Mouse (Mus musculus): ENCODE data around the gene Fam20a. TPM values are rescaled to one million over a fixed set of nuclear protein-coding genes. Genes with fewer than 3 reads are reported as not detected.
A peak's percentile ranks its signal among the peaks of the same experiment; 100 is the strongest.

Fam20a gene
- polyA plus RNA-seq, 1 experiment = 25.3 TPM

DNA sequence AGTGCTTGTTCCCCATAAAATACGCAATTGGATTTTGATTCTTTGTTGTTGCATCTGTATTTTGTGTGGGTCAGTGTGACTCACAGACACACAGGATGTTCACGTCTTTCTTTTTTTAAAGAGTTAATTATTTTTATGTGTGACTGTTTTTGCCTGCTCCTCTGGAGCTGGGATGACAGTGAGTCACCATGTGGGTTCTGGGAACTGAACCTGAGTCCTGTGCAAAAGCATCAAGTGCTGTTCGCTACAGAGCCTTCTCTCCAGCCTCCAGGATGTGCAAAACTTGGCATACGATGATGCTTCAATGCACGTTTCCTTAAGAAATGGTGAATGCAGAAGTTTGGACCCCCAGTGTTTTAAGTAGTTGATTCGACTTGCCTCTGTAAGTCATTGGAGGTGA lies 67.5 kb downstream of the Fam20a start:
- H3K4me1 ChIP-seq (ENCODE audit: control insufficient read depth, insufficient read depth, insufficient read length, low read length) = peaks cover 8% of the 10 kb centered on the region; the same call in 1 of the 2 replicates
- H3K4me3 ChIP-seq (ENCODE audit: low read depth, low read length) = no peak overlapping the region
- no peak overlapping the region for H3K27ac ChIP-seq (ENCODE audit: insufficient read depth, low read depth, low read length)
- no peaks in the 10 kb centered on the region for H3K27me3 ChIP-seq (ENCODE audit: control insufficient read depth, insufficient read depth, low read length)
- peaks cover 22% of the 10 kb centered on the region for H3K36me3 ChIP-seq (ENCODE audit: control insufficient read depth, insufficient read depth, low read length)
- TF ChIP-seq CTCF (IDR thresholded peaks at IDR 0.05; ENCODE audit: extremely low read depth, insufficient read length, insufficient replicate concordance, low read depth, low read length) = no peak
- TF ChIP-seq POLR2A (IDR thresholded peaks at IDR 0.05; ENCODE audit: low read depth, low read length) = no peak
- 83% methylated on average over 6 of the region's 6 CpGs for WGBS

DNA sequence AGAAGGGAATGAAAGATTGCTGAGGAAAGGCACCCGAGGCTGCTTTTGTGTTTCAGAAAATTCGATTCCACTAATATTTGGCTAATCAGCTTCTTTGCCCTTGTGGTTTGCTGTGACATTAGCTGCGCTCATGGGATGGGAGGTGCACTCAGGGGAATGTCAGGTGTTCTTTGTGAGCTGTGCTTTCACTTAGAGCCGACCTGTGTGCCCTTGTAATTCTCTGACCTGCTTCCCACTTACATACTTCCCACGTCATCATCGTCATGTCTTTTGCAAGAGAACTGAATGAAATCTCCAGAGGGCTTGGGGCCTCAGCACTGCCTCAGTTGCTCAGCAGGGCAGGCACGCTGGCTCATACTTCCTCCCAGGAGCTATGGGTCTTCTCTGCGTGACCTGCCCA lies 68.9 kb downstream of the Fam20a start:
- Histone ChIP-seq H3K4me1 (ENCODE audit: control insufficient read depth, insufficient read depth, insufficient read length, low read length) (peaks cover 8% of the 10 kb centered on the region; the same call in 1 of the 2 replicates), H3K27ac (ENCODE audit: insufficient read depth, low read depth, low read length) (no peak overlapping the region), H3K36me3 (ENCODE audit: control insufficient read depth, insufficient read depth, low read length) (peaks cover 19% of the 10 kb centered on the region), H3K4me3 (ENCODE audit: low read depth, low read length) (no peak overlapping the region), H3K27me3 (ENCODE audit: control insufficient read depth, insufficient read depth, low read length) (no peaks in the 10 kb centered on the region)
- no peak for TF ChIP-seq CTCF (IDR thresholded peaks at IDR 0.05; ENCODE audit: extremely low read depth, insufficient read length, insufficient replicate concordance, low read depth, low read length)
- no peak for TF ChIP-seq POLR2A (IDR thresholded peaks at IDR 0.05; ENCODE audit: low read depth, low read length)
- 58% methylated on average over 8 of the region's 8 CpGs for WGBS

DNA sequence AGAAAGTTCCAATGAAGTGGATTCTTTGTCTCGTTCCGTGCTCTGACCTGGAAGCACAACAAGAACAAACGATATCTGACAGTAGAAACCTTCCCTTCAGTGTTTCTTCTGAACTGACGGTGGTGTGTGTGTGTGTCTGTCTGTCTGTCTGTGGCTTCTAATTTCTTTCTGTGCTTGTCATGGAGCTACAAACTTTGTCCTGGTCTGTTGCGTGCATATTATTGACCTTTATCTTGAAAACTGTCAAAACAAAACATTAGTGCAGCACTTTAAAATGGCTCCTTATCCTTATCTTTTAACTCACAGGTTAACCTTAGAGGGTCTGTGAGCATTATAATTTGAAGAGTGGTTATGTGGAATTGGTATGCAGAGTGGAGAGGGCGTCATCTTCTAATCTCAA lies 69.6 kb downstream of the Fam20a start:
- Histone ChIP-seq H3K27ac (ENCODE audit: insufficient read depth, low read depth, low read length) (no peak overlapping the region), H3K27me3 (ENCODE audit: control insufficient read depth, insufficient read depth, low read length) (no peaks in the 10 kb centered on the region), H3K4me1 (ENCODE audit: control insufficient read depth, insufficient read depth, insufficient read length, low read length) (peaks cover 8% of the 10 kb centered on the region; the same call in 1 of the 2 replicates), H3K36me3 (ENCODE audit: control insufficient read depth, insufficient read depth, low read length) (peaks cover 19% of the 10 kb centered on the region), H3K4me3 (ENCODE audit: low read depth, low read length) (no peak overlapping the region)
- 32% methylated on average over 6 of the region's 6 CpGs for WGBS
- TF ChIP-seq POLR2A (IDR thresholded peaks at IDR 0.05; ENCODE audit: low read depth, low read length) (no peak), CTCF (IDR thresholded peaks at IDR 0.05; ENCODE audit: extremely low read depth, insufficient read length, insufficient replicate concordance, low read depth, low read length) (no peak)

DNA sequence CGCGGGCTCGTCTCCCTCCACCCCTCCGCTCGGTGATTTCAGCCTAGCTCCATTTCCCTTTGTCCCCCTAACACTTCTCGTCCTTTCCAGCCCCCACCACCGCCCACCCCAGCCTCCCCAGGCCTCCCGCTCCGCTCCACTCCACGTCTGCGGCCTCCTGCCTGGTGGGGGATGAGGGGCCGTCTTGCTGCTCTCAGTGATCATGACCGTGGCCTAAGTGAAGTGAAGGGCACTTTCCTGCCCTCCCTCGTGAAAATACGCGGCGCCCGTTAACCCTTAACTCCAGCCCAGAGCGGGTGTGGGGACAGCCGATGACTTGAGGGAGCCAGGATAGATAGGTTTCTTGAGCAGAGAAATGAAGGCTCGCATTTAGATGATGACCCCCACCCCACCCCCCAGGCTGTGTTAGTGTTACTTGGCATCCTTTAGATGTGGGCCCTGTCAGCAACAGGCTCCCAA lies 70.5 kb downstream of the Fam20a start:
- Histone ChIP-seq H3K4me1 (ENCODE audit: control insufficient read depth, insufficient read depth, insufficient read length, low read length) (peaks cover 8% of the 10 kb centered on the region; the same call in 1 of the 2 replicates), H3K36me3 (ENCODE audit: control insufficient read depth, insufficient read depth, low read length) (peaks cover 18% of the 10 kb centered on the region), H3K27ac (ENCODE audit: insufficient read depth, low read depth, low read length) (peak overlapping the region; percentile 7), H3K27me3 (ENCODE audit: control insufficient read depth, insufficient read depth, low read length) (no peaks in the 10 kb centered on the region), H3K4me3 (ENCODE audit: low read depth, low read length) (peak overlapping the region; percentile 73)
- TF ChIP-seq CTCF (IDR thresholded peaks at IDR 0.05; ENCODE audit: extremely low read depth, insufficient read length, insufficient replicate concordance, low read depth, low read length) (no peak), POLR2A (IDR thresholded peaks at IDR 0.05; ENCODE audit: low read depth, low read length) (no peak)
- WGBS = 0% methylated on average over 21 of the region's 21 CpGs

DNA sequence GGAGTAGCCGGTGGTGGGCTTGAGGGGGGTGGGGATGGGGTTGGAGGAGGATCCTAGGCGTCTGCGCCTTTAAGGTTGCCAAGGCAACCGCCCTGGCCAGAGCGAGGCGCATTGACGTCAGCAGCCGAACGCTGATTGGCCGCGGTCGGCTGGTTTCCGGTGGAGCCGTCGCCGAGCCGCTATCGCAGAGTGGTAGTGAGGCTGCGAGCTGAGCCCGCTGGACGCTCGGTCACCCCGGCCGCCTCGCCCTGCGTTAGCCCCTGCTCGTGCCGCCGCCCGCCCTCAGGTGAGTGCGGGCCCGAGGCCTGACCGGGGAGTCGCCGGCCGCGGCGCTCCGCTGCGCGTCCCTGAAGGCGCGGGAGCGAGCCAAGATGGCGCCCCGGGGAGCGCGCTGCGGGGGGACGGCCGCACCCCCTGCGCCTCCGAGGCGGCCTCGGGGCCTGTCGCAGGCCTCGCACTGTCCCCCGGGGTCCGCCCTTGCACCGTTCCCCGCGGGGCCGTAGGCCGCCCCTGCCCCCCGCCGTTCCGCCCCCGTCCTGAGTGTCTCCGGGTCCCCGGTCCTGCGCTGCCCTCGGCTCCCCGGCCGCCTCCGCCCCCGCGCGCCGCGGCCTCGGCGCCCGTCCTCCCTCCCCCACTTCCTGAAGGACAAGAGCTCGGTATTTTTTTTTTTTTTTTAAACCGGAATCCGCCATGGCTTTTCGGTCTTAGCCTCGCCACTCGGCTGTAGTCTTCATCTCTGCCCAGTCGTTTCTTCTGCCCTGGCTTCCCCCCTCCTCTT lies 71.1 kb downstream of the Fam20a start:
- H3K4me1 ChIP-seq (ENCODE audit: control insufficient read depth, insufficient read depth, insufficient read length, low read length) = peaks cover 8% of the 10 kb centered on the region; the same call in 1 of the 2 replicates
- WGBS = under 1% methylated on average over 90 of the region's 90 CpGs
- peak overlapping the region; percentile 73 for H3K4me3 ChIP-seq (ENCODE audit: low read depth, low read length)
- TF ChIP-seq POLR2A (IDR thresholded peaks at IDR 0.05; ENCODE audit: low read depth, low read length) (peak; percentile 68; the same call in 1 of the 2 replicates), CTCF (IDR thresholded peaks at IDR 0.05; ENCODE audit: extremely low read depth, insufficient read length, insufficient replicate concordance, low read depth, low read length) (no peak)
- H3K27me3 ChIP-seq (ENCODE audit: control insufficient read depth, insufficient read depth, low read length) = no peaks in the 10 kb centered on the region
- H3K27ac ChIP-seq (ENCODE audit: insufficient read depth, low read depth, low read length) = peak overlapping the region; percentile 79
- peaks cover 13% of the 10 kb centered on the region; the same call in 1 of the 2 replicates for H3K36me3 ChIP-seq (ENCODE audit: control insufficient read depth, insufficient read depth, low read length)

DNA sequence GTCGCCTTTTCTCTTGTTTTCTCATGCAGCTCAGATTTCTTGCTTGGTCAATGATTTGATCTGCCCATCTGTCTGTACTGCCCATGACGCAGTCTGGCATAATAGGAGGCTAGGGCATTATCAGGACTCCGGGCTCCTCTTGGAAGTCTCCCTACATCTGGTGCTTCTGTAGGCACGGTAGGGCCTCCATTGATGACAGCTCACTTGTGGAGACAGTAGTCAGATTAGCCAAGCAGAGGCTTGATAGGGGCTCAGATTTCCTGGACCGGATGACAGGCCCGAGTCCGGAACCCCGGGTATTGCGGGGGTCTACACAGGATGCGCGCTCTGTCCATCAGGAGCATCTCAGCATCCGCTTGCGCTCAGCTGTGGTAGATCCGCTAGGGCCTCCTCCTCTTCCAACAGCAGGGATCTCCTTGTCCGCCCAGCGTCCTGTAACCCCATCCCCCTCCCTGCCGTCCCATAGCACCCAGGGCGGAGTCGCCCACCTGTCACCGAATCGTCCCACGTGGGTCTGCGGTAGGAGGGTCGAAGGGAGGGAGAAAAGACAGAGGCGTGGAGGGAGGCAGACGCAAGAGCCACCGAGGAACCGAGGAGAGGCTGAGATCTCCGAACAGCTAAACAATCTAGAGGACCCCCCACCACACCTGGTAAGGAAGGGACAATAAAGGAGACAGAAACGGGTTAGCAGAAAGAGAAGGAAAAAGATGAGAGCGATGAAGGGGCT lies 71.9 kb downstream of the Fam20a start:
- H3K4me1 ChIP-seq (ENCODE audit: control insufficient read depth, insufficient read depth, insufficient read length, low read length) = peaks cover 8% of the 10 kb centered on the region; the same call in 1 of the 2 replicates
- TF ChIP-seq CTCF (IDR thresholded peaks at IDR 0.05; ENCODE audit: extremely low read depth, insufficient read length, insufficient replicate concordance, low read depth, low read length) = no peak
- TF ChIP-seq POLR2A (IDR thresholded peaks at IDR 0.05; ENCODE audit: low read depth, low read length) = no peak
- H3K4me3 ChIP-seq (ENCODE audit: low read depth, low read length) = peak overlapping the region; percentile 73
- no peaks in the 10 kb centered on the region for H3K27me3 ChIP-seq (ENCODE audit: control insufficient read depth, insufficient read depth, low read length)
- H3K27ac ChIP-seq (ENCODE audit: insufficient read depth, low read depth, low read length) = peak overlapping the region; percentile 40
- whole genome bisulfite sequencing = 2% methylated on average over 31 of the region's 31 CpGs
- peaks cover 9% of the 10 kb centered on the region; the same call in 1 of the 2 replicates for H3K36me3 ChIP-seq (ENCODE audit: control insufficient read depth, insufficient read depth, low read length)

DNA sequence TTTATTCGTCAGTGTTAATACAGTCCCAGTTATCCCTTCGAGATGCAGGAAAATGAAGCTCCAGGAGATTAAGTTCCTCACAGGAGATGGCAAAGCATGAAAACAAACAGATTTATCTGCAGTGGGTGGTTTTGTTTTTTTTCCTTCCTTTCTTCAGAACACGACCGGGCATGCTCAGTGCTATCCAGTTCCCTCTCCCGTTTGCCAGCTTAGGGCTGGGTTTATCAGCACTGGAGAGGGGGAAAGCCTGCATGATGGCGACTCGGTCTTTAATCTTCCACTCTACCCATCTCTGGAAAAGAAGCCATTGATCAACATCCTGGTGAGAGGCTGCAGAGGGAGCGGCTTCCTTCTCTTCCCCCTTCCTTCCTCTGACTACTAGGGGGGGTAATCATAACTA lies 72.9 kb downstream of the Fam20a start, which contains the start of gene Prkar1a:
Gene Prkar1a (plus strand): TSS at position 200 of the 400 bp plus-strand sequence.
- Histone ChIP-seq H3K4me1 (ENCODE audit: control insufficient read depth, insufficient read depth, insufficient read length, low read length) (peaks cover 8% of the 10 kb centered on the region; the same call in 1 of the 2 replicates), H3K27me3 (ENCODE audit: control insufficient read depth, insufficient read depth, low read length) (no peaks in the 10 kb centered on the region), H3K36me3 (ENCODE audit: control insufficient read depth, insufficient read depth, low read length) (peaks cover 4% of the 10 kb centered on the region; the same call in 1 of the 2 replicates), H3K27ac (ENCODE audit: insufficient read depth, low read depth, low read length) (peak within 1 kb of the TSS; percentile 40), H3K4me3 (ENCODE audit: low read depth, low read length) (peak within 1 kb of the TSS; percentile 73)
- TF ChIP-seq CTCF (IDR thresholded peaks at IDR 0.05; ENCODE audit: extremely low read depth, insufficient read length, insufficient replicate concordance, low read depth, low read length) (no peak), POLR2A (IDR thresholded peaks at IDR 0.05; ENCODE audit: low read depth, low read length) (no peak)
- 12% methylated on average over 8 of the region's 8 CpGs for WGBS

Data from small intestine, adult 2 months (tissue).